Mouse (Mus musculus): ENCODE measurements around the gene Iqch.

Iqch gene

GRCm38 (mm10) chr9:63612565-63613515 lies 10.5 kb upstream of the Iqch start:
- DNase-seq (ENCODE audit: low read depth, low spot score), result no peak

GRCm38 (mm10) chr9:63611967-63612366 lies 9.7 kb upstream of the Iqch start:
- DNase-seq (ENCODE audit: low read depth, low spot score), result no peak

DNA sequence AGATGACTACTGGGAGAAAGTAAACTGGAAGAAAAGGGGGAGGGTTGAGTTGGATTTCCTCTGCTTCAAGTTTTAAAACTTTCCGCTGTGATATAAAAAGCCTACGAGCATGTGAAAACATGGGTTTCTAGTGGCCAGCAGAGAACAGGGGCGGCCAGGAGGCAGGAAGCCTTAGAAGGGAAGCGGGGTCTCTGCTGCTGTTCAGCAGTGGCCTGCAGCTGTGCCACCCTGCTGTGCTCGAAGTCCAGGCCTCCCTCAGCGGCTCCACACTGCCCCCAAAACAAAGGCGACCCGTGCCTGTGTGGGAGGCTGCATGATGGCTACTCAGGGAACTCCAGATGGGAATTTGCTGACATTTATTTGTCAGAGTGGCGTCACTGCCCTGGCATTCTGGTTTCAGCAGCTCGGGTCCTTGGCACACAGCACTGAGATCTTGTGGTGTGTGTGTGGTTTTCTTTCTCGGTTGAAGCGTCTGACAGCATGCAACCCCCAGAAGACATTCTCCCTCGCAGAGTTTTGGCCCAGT lies 8.6 kb upstream of the Iqch start:
- no peak for DNase-seq (ENCODE audit: low read depth, low spot score)

GRCm38 (mm10) chr9:63610231-63610630 lies 7.9 kb upstream of the Iqch start:
- DNase-seq (ENCODE audit: low read depth, low spot score), result no peak

- DNase-seq (ENCODE audit: low read depth, low spot score), result no peak
Measured at GRCm38 (mm10) chr9:63609776-63610175, 7.5 kb upstream of the Iqch start.

GRCm38 (mm10) chr9:63609246-63609645 lies 7.0 kb upstream of the Iqch start:
- no peak for DNase-seq (ENCODE audit: low read depth, low spot score)

DNA sequence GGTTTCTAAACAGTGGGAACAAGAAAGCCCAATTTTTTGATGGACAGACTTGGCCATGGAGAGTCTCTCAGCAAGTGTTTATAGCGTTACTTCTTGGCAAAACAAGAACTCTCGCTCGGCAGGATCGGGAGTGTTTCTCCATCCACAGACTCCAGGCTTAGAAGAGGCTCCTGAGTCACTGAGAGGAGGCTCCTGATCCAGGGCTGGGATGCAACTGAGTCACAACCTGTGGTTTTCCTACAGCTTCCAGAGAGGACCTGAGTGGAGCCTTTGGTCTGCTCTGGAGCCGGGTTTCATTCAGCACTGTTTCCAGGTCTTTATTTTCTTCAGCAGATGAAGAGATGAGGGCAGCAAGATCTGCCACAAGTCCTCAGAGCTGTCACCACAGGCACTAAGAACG lies 5.7 kb upstream of the Iqch start:
- no peak for DNase-seq (ENCODE audit: low read depth, low spot score)

DNA sequence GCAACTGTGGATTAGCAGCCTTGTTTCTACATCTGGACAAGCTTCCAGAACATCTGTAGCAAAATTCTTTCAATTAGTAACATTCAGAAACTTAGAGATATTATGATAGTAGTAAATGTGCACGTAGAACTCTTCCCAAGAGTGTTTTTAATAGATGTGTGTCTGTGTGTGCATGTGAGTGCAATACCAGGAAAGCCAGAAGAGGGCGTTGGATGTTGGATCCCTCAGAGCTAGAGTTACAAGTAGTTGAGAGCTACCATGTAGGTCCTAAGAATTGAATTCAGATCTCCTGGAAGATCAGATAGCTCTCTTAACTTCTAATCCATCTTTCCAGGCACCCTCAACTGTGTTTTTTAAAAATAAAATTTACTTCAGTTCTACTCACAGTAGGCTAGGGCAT lies 4.3 kb upstream of the Iqch start:
- no peak for DNase-seq (ENCODE audit: low read depth, low spot score)

DNA sequence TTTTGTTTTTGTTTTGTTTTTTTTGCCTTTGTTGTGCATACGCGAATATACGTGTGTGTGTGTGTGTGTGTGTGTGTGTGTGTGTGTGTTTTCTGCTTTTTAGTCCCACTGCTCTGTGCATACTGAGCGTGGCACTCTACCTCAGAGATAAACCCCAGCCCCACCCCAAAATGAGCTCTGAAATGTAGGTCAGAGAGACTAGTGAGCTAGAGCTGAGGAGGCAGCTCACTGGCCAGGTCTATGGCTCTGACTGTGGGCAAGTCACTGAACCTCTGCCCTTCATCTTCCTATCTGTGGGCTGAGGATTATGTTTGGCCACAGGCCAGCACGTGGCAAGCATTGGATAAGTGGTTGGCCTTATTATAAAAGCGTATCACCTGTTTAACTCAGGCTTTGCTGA lies 1.6 kb upstream of the Iqch start:
- DNase-seq (ENCODE audit: low read depth, low spot score), result peak; percentile 12

- no peak for DNase-seq (ENCODE audit: low read depth, low spot score)
Measured at GRCm38 (mm10) chr9:63596660-63597059, 5.6 kb downstream of the Iqch start.

DNA sequence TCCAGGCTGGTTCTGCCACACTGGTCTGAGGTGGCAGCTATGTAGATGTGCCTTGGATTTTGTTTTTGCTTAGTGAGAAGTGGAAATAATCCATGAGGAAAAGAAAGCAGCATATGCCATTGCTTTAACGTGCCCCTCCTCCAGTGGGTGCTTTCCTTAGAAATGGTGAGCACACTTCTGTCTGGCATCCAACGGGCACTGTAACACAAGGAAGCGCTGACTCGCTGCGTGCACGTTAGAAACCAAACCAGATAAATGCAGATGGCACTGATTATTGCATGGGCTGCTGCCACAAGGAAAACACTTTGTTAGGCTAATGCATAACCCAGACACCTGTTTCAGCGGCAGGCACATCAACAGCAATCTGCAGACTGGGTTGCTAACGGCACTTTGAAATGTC lies 6.6 kb downstream of the Iqch start:
- DNase-seq (ENCODE audit: low read depth, low spot score), result no peak

GRCm38 (mm10) chr9:63595032-63595431 lies 7.3 kb downstream of the Iqch start:
- DNase-seq (ENCODE audit: low read depth, low spot score), result no peak

DNA sequence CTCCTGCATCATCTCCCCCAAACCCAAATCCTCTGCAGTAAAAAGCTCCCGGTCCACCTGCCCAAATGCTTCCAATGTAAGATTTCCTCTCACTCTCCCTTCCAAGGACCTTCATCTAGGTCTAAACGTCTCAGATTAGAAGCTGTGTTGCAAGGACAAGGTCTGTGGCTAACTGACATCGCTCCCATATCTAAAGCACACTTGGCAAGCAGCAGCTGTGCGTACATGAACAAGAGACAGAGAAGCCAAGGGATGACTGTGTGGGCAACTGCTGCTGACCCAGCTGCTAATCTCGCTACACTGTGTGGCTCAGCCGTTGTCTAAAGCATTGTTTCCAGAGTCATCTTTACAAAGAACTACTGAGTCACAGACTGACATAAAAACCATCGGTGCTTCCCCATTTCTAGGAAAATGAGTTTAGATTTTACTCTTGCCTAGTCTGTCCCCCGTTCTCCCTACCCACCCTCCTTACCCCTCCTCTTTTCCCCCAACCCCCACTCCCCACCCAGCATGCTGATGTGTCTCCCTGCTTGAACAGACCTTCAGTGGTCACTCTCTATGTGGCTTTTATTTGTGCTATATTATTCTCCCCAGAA lies 10.5 kb downstream of the Iqch start:
- no peak for DNase-seq (ENCODE audit: low read depth, low spot score)

DNA sequence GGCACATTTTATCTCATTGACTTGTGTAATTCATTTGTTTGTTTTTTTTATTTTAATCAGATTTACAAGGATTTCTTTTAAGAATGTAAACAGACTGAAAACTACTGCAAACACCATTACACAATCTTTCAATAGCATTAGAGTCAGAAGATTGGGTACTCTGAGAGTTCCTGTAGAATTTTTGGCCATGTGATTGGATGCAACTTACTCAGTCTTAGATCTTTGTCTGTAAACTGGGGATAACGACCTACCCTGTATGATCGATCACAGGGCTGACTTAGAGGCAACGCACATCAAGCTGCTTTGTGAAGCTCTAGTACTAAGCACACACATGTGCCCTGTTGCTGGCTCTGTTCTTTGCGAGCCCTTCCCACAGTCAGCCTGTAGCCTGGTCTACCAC lies 11.7 kb downstream of the Iqch start:
- no peak for DNase-seq (ENCODE audit: low read depth, low spot score)

GRCm38 (mm10) chr9:63589209-63589608 lies 13.1 kb downstream of the Iqch start:
- no peak for DNase-seq (ENCODE audit: low read depth, low spot score)

GRCm38 (mm10) chr9:63585251-63585650 lies 17.0 kb downstream of the Iqch start:
- no peak for DNase-seq (ENCODE audit: low read depth, low spot score)

GRCm38 (mm10) chr9:63581778-63582177 lies 20.5 kb downstream of the Iqch start:
- no peak for DNase-seq (ENCODE audit: low read depth, low spot score)

DNA sequence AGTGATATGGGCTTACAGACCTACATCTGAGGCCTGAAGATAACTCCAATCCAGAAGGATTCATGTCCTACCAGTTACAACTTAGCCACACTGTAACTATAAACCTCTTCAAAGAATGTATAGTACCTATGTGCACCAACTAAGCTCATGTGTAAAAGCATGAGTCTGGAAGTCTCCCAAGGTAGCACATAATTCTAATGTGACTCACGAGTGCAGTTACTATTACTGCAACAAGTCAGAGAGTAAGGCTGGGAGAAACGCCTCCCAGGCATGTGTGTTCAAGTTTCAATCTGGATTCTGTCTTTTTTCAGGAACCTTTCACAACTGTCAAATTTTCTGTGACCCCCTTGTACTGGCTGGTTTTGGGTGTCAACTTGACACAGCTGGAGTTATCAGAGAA lies 22.2 kb downstream of the Iqch start:
- DNase-seq (ENCODE audit: low read depth, low spot score), result no peak

DNA sequence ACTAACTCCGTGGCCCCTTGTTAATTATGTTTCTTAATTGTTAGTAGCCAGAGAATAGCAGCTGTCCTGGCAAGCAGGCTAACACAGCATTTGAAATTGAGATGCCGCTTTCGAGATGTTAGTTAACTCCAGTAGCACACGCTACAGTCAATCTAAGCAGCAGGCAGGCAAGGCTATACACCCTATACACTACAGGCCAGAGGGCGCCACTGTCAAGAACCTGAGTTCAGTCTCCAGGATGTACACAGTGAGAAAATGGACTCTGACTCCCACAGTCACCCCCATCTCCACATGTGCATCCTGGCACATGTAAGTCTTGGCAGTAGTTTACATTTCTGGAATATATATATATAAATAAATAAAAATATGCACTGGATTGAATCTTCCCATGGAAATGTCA lies 22.6 kb downstream of the Iqch start:
- no peak for DNase-seq (ENCODE audit: low read depth, low spot score)

DNA sequence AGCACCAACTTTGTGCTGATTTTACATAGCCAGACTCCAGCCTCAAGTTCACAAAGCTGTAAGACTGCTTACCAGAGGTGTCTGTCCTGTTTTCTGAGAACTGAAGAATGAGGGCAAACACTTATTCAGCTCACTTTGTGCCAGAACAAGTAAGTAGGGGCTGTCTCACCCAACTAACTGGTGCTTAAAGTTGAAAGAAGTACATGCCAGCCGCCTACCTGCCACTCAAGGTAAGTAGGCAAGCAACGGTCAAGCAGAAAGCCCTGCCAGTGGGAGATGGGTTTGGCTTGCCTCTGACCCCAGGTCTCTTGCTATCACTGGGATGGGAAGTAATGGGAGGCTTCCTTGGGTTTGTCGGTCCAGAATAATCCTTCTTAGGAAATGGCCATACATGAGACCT lies 24.8 kb downstream of the Iqch start:
- DNase-seq (ENCODE audit: low read depth, low spot score), result no peak

DNA sequence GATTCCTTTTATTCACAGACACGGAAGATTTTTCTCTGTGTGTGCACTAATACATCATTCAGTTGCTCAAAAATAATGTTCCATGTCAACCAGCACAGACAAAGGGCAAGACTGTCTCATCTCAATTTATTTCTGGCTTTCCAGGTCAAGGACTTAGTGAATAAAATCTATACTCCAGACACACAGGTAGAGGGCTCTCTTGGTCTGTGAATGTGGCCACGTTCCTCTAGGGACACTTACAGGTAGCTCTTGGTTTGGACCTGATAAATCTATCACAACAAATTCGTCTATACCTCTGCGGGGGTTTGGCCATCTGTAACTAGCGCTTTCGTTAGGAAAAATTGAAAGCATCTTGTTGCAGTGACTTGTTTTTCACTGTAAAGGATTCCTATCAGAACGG lies 29.4 kb downstream of the Iqch start:
- no peak for DNase-seq (ENCODE audit: low read depth, low spot score)

DNA sequence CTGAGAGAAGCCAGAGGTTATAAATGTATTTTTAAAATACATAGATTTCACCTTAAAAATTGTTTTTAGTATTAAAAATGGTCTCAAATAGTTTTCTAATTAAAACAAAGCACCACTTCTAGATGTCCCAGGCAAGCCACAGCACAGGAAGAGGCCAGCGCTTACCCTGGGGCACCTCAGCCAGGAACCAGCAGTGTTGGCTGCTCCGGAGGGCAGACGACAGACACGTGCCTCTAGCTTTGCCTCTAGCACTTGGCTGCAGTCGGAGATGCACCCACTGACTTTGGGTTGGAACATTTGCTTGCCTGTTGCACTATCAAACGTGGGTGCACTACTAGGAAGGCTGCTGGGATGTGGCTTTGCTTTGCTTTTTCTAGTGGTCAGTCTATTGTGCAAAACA lies 30.4 kb downstream of the Iqch start:
- no peak for DNase-seq (ENCODE audit: low read depth, low spot score)

DNA sequence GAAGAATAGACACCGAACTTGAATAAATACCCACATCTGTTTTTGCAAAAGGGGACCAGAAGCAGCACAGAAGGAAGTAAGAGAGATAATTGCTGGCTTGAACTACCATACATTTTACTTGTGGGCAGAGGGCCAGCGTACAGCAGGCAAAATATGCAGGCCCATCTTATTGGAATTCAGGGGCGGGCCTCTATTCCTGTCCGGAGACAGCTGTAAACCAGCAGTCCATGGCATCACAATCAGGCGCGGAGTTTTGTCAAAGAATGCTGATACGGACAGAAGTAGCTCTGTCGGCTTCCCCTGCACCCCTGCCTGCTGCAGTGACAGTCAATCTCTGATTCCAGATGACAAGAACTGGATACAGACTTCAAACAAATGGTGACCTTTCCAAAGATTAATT lies 33.5 kb downstream of the Iqch start:
- no peak for DNase-seq (ENCODE audit: low read depth, low spot score)

All from CD4-positive helper T cell, adult 2 months (primary cell).